Mouse (Mus musculus): ENCODE measurements at regions not wholly inside any gene's neighbourhood (a gene's known extent, or its start where the extent isn't known, plus 50 kb on each side); places are given as distances from the start of the nearest gene placed in this dataset.

GRCm38 (mm10) chr2:74938711-74939110, 113.1 kb downstream of the Mtx2 start:
- H3K36me3 ChIP-seq (ENCODE audit: control insufficient read depth in 1 of 2, insufficient read depth in 2 of 2, low read length in 2 of 2): no peaks in the 10 kb centered on the region
- H3K9ac ChIP-seq (ENCODE audit: control insufficient read depth, low read depth, low read length, poor library complexity, severe bottlenecking): no peak overlapping the region
- no peak overlapping the region for H3K27ac ChIP-seq (ENCODE audit: control insufficient read depth, low read depth, low read length)
- DNase-seq (ENCODE audit: low read depth, low spot score): no peak
- TF ChIP-seq JUND (IDR thresholded peaks at IDR 0.05; ENCODE audit: low read depth, low read length): no peak
- TF ChIP-seq RAD21 (IDR thresholded peaks at IDR 0.05; ENCODE audit: low read depth, low read length): no peak
- no peak for TF ChIP-seq TCF12 (IDR thresholded peaks at IDR 0.05; ENCODE audit: low read depth, low read length)
- no peak for TF ChIP-seq ZNF384 (IDR thresholded peaks at IDR 0.05; ENCODE audit: low read depth, low read length)
- no peak for TF ChIP-seq POLR2AphosphoS5 (IDR thresholded peaks at IDR 0.05; ENCODE audit: borderline replicate concordance, low read depth, low read length)
- TF ChIP-seq NELFE (IDR thresholded peaks at IDR 0.05; ENCODE audit: low read depth, low read length): no peak
- no peak for TF ChIP-seq MEF2A (IDR thresholded peaks at IDR 0.05; ENCODE audit: extremely low read depth, insufficient replicate concordance, low read depth, low read length, poor library complexity, severe bottlenecking)
- no peak for TF ChIP-seq ELF1 (IDR thresholded peaks at IDR 0.05; ENCODE audit: low read depth, low read length)
- TF ChIP-seq MAZ (IDR thresholded peaks at IDR 0.05; ENCODE audit: low read depth, low read length): no peak
- TF ChIP-seq ZC3H11A (IDR thresholded peaks at IDR 0.05; ENCODE audit: low read depth, low read length): no peak
- no peak for TF ChIP-seq NRF1 (IDR thresholded peaks at IDR 0.05; ENCODE audit: insufficient read depth, low read depth, low read length, poor library complexity, severe bottlenecking)
- TF ChIP-seq GATA1 (IDR thresholded peaks at IDR 0.05; ENCODE audit: low read depth, low read length): no peak
- TF ChIP-seq POLR2A (IDR thresholded peaks at IDR 0.05; ENCODE audit: control insufficient read depth in 1 of 2, insufficient read depth in 1 of 2, low read depth in 1 of 2, low read length in 2 of 2, poor library complexity in 1 of 2): no peak
- no peak for TF ChIP-seq SMC3 (IDR thresholded peaks at IDR 0.05; ENCODE audit: low read depth, low read length)
- TF ChIP-seq USF1 (IDR thresholded peaks at IDR 0.05; ENCODE audit: low read depth, low read length): no peak
- TF ChIP-seq POLR2AphosphoS2 (IDR thresholded peaks at IDR 0.05; ENCODE audit: low read length): no peak
- TF ChIP-seq EP300 (IDR thresholded peaks at IDR 0.05; ENCODE audit: low read depth in 1 of 2, low read length in 2 of 2): no peak
- H3K79me2 ChIP-seq (ENCODE audit: control insufficient read depth, insufficient read depth, low read length, poor library complexity): no peaks in the 10 kb centered on the region
- peaks cover 6 to 7% of the 10 kb centered on the region in 2 experiments for H3K27me3 ChIP-seq (ENCODE audit: control insufficient read depth in 1 of 2, insufficient read depth in 2 of 2, low read length in 2 of 2)
- H3K4me3 ChIP-seq (ENCODE audit: control insufficient read depth in 1 of 2, insufficient read depth in 1 of 2, low read depth in 2 of 2, low read length in 2 of 2): no peak overlapping the region
- no peaks in the 10 kb centered on the region for H3K4me1 ChIP-seq (ENCODE audit: control insufficient read depth in 1 of 2, insufficient read depth in 2 of 2, low read length in 2 of 2)
- H3K9me3 ChIP-seq (replicated peaks; ENCODE audit: insufficient read depth, low read length): no peaks in the 10 kb centered on the region

GRCm38 (mm10) chr2:74941966-74942365, 116.4 kb downstream of the Mtx2 start:
- DNase-seq (ENCODE audit: low read depth, low spot score): no peak
- TF ChIP-seq ELF1 (IDR thresholded peaks at IDR 0.05; ENCODE audit: low read depth, low read length) (no peak), EP300 (IDR thresholded peaks at IDR 0.05; ENCODE audit: low read depth in 1 of 2, low read length in 2 of 2) (no peak), NELFE (IDR thresholded peaks at IDR 0.05; ENCODE audit: low read depth, low read length) (no peak), KAT2A (conservative IDR thresholded peaks at IDR 0.05; ENCODE audit: low read depth, low read length) (no peak), ZC3H11A (IDR thresholded peaks at IDR 0.05; ENCODE audit: low read depth, low read length) (no peak), BHLHE40 (IDR thresholded peaks at IDR 0.05; ENCODE audit: borderline replicate concordance, low read depth, low read length) (no peak)

More at GRCm38 (mm10) chr2:74941966-74942365, 116.4 kb downstream of the Mtx2 start:
- Histone ChIP-seq H3K9ac (ENCODE audit: control insufficient read depth, low read depth, low read length, poor library complexity, severe bottlenecking) (no peak overlapping the region), H3K79me2 (ENCODE audit: control insufficient read depth, insufficient read depth, low read length, poor library complexity) (no peaks in the 10 kb centered on the region), H3K27me3 (ENCODE audit: control insufficient read depth in 1 of 2, insufficient read depth in 2 of 2, low read length in 2 of 2) (peaks cover 6 to 7% of the 10 kb centered on the region in 2 experiments), H3K36me3 (ENCODE audit: control insufficient read depth in 1 of 2, insufficient read depth in 2 of 2, low read length in 2 of 2) (no peaks in the 10 kb centered on the region), H3K27ac (ENCODE audit: control insufficient read depth, low read depth, low read length) (no peak overlapping the region), H3K4me3 (ENCODE audit: control insufficient read depth in 1 of 2, insufficient read depth in 1 of 2, low read depth in 2 of 2, low read length in 2 of 2) (no peak overlapping the region), H3K9me3 (replicated peaks; ENCODE audit: insufficient read depth, low read length) (no peaks in the 10 kb centered on the region), H3K4me1 (ENCODE audit: control insufficient read depth in 1 of 2, insufficient read depth in 2 of 2, low read length in 2 of 2) (no peaks in the 10 kb centered on the region)

Measured in MEL (cell line).